Mouse (Mus musculus) spleen, postnatal 14 days (tissue): ENCODE results near the gene Fam126b.
A peak's percentile ranks its signal among the peaks of the same experiment; 100 is the strongest.
"Not testable (repeated sequence)": the region's sequence is repeated elsewhere in the genome, so short reads cannot be mapped to it uniquely, and the experiment has no call there.

Experiments used
- DNase-seq, 2 experiments: peaks; one replicate each; pipeline ENCODE4 v3.0.0; 2021 to 2022; ENCODE audit warnings: low spot score in 2 of 2

Fam126b gene

GRCm38 (mm10) chr1:58570437-58570836, 15.7 kb downstream of the Fam126b start:
- DNase-seq: no peak

- DNase-seq: no peak
These were observed 17.5 kb downstream of the Fam126b start for GRCm38 (mm10) chr1:58568456-58569130.

GRCm38 (mm10) chr1:58566621-58567020, 19.5 kb downstream of the Fam126b start:
- no peak for DNase-seq

- no peak for DNase-seq
These were observed 21.1 kb downstream of the Fam126b start for GRCm38 (mm10) chr1:58564981-58565380.

GRCm38 (mm10) chr1:58562455-58562854, 23.7 kb downstream of the Fam126b start:
- peak in 1 of 2 experiments; percentile 55 for DNase-seq

- not testable (repeated sequence) for DNase-seq
These were observed 25.8 kb downstream of the Fam126b start for GRCm38 (mm10) chr1:58560370-58560769.

- DNase-seq: no peak
These were observed 44.7 kb downstream of the Fam126b start for GRCm38 (mm10) chr1:58541386-58541785.

- no peak for DNase-seq
These were observed 78.9 kb downstream of the Fam126b start for GRCm38 (mm10) chr1:58507249-58507648.

- DNase-seq: peak; percentile 83 to 86
These were observed 81.4 kb downstream of the Fam126b start, which contains the start of gene Orc2 for GRCm38 (mm10) chr1:58504577-58505254. Gene Orc2, minus strand, starts transcription at chr1:58505109.

GRCm38 (mm10) chr1:58503793-58504370, 82.2 kb downstream of the Fam126b start:
- no peak for DNase-seq

- no peak for DNase-seq
These were observed 83.0 kb downstream of the Fam126b start for GRCm38 (mm10) chr1:58503134-58503533.

- DNase-seq: no peak
These were observed 87.4 kb downstream of the Fam126b start for GRCm38 (mm10) chr1:58498758-58499157.

GRCm38 (mm10) chr1:58497678-58498077, 88.4 kb downstream of the Fam126b start:
- DNase-seq: no peak

GRCm38 (mm10) chr1:58495603-58496002, 90.5 kb downstream of the Fam126b start:
- no peak for DNase-seq

- no peak for DNase-seq
These were observed 103.5 kb downstream of the Fam126b start for GRCm38 (mm10) chr1:58482647-58483046.

GRCm38 (mm10) chr1:58475662-58476061, 110.5 kb downstream of the Fam126b start:
- no peak for DNase-seq
